Mouse (Mus musculus) spleen, embryonic (tissue): ENCODE measurements around the gene Stx4a.
"Not testable (repeated sequence)": the region's sequence is repeated elsewhere in the genome, so short reads cannot be mapped to it uniquely, and the experiment has no call there.

Source experiments
- CTCF ChIA-PET: fragments of 350-600 bp; sonication (Branson Sonifier 250); formaldehyde crosslinking; loops from one replicate; lab custom pipeline; 2022; lab: Charles Lee

Gene Stx4a

GRCm38 (mm10) chr7:127814241-127814921, 9.7 kb upstream of the Stx4a start:
- CTCF ChIA-PET = no interaction called here

GRCm38 (mm10) chr7:127815116-127815665, 8.9 kb upstream of the Stx4a start:
- CTCF ChIA-PET = no interaction called here

- CTCF ChIA-PET = interaction anchor here (0.6 kb wide), 1 partner anchor 448 kb away, joined by 3 read pairs; no protein-coding TSS in a partner anchor
Measured at GRCm38 (mm10) chr7:127815954-127816821, 7.9 kb upstream of the Stx4a start.

GRCm38 (mm10) chr7:127817053-127817452, 7.0 kb upstream of the Stx4a start:
- CTCF ChIA-PET = no interaction called here

- CTCF ChIA-PET = no interaction called here
Measured at GRCm38 (mm10) chr7:127817776-127818175, 6.3 kb upstream of the Stx4a start.

GRCm38 (mm10) chr7:127820836-127821509, 3.1 kb upstream of the Stx4a start:
- CTCF ChIA-PET = interaction anchor here (0.6 kb wide), 1 partner anchor 8 kb away, joined by 4 read pairs; no protein-coding TSS in a partner anchor

GRCm38 (mm10) chr7:127822494-127822893, 1.6 kb upstream of the Stx4a start:
- CTCF ChIA-PET = interaction anchor here (0.7 to 0.8 kb wide), 2 partner anchors 35 to 299 kb away, joined by 3 read pairs; no protein-coding TSS in a partner anchor

- CTCF ChIA-PET = interaction anchor here (0.8 kb wide), 1 partner anchor 34 kb away, joined by 3 read pairs; no protein-coding TSS in a partner anchor
Measured at GRCm38 (mm10) chr7:127823236-127824171, 590 bp upstream of the Stx4a start.

- CTCF ChIA-PET = no interaction called here
Measured at GRCm38 (mm10) chr7:127835550-127835949, 11.5 kb downstream of the Stx4a start.

- CTCF ChIA-PET = no interaction called here
Measured at GRCm38 (mm10) chr7:127837473-127837872, 13.4 kb downstream of the Stx4a start.

- CTCF ChIA-PET = not testable (repeated sequence)
Measured at GRCm38 (mm10) chr7:127837878-127838277, 13.8 kb downstream of the Stx4a start.

- CTCF ChIA-PET = interaction anchor here (0.7 kb wide), 1 partner anchor 39 kb away, joined by 8 read pairs; the partner anchor contains the start of gene Hsd3b7
Measured at GRCm38 (mm10) chr7:127840031-127840430, 15.9 kb downstream of the Stx4a start.

GRCm38 (mm10) chr7:127840886-127841285, 16.8 kb downstream of the Stx4a start:
- CTCF ChIA-PET = interaction anchor here (0.5 to 0.6 kb wide), 2 partner anchors 21 to 221 kb away, joined by 3 to 13 read pairs; no protein-coding TSS in a partner anchor

GRCm38 (mm10) chr7:127841340-127842000, 17.4 kb downstream of the Stx4a start:
- CTCF ChIA-PET = no interaction called here

GRCm38 (mm10) chr7:127842001-127842718, 18.1 kb downstream of the Stx4a start:
- CTCF ChIA-PET = no interaction called here

- CTCF ChIA-PET = no interaction called here
Measured at GRCm38 (mm10) chr7:127849973-127850875, 26.1 kb downstream of the Stx4a start.

GRCm38 (mm10) chr7:127850906-127851305, 26.8 kb downstream of the Stx4a start:
- CTCF ChIA-PET = no interaction called here

GRCm38 (mm10) chr7:127858258-127858657, 34.2 kb downstream of the Stx4a start:
- CTCF ChIA-PET = interaction anchor here (1.0 kb wide), 1 partner anchor 564 kb away, joined by 5 read pairs; no protein-coding TSS in a partner anchor
